Mouse (Mus musculus) layer of hippocampus, adult 8-10 months (tissue): Measurements from ENCODE around the gene Tarbp1. TPM values are rescaled to one million over a fixed set of nuclear protein-coding genes. Genes with fewer than 3 reads are reported as not detected.
A peak's percentile ranks its signal among the peaks of the same experiment; 100 is the strongest.

Experiments
- DNase-seq, 2 experiments: peaks; one replicate each; pipeline ENCODE4 v3.0.0; 2022; ENCODE audit warnings: low spot score in 2 of 2
- total RNA-seq, 4 experiments: library from RNA; stranded (reverse); gene quantifications; 2 replicates each; pipeline ENCODE4 v1.2.4; 2022

The Tarbp1 gene
- total RNA-seq: 1 to 10 TPM; 4.5 to 5.5 (median 5.2) TPM

GRCm38 (mm10) chr8:126474299-126475187 lies at the start of gene Tarbp1:
Gene Tarbp1, minus strand, starts transcription at chr8:126475065.
- DNase-seq: peak; percentile 84 to 90

GRCm38 (mm10) chr8:126524233-126524985 lies 49.5 kb upstream of the Tarbp1 start:
- DNase-seq: peak; percentile 79 to 87

GRCm38 (mm10) chr8:126523060-126523574 lies 48.3 kb upstream of the Tarbp1 start:
- no peak for DNase-seq

GRCm38 (mm10) chr8:126519447-126519975 lies 44.6 kb upstream of the Tarbp1 start:
- DNase-seq: no peak

- peak; percentile 96 to 98 for DNase-seq
Measured at GRCm38 (mm10) chr8:126516620-126517577, 42.0 kb upstream of the Tarbp1 start.

GRCm38 (mm10) chr8:126514011-126514964 lies 39.4 kb upstream of the Tarbp1 start:
- no peak for DNase-seq

- no peak for DNase-seq
Measured at GRCm38 (mm10) chr8:126510866-126511265, 36.0 kb upstream of the Tarbp1 start.

GRCm38 (mm10) chr8:126509635-126510034 lies 34.8 kb upstream of the Tarbp1 start:
- no peak for DNase-seq

- DNase-seq: no peak
Measured at GRCm38 (mm10) chr8:126508871-126509586, 34.2 kb upstream of the Tarbp1 start.

- DNase-seq: no peak
Measured at GRCm38 (mm10) chr8:126508221-126508620, 33.4 kb upstream of the Tarbp1 start.

GRCm38 (mm10) chr8:126504492-126505182 lies 29.8 kb upstream of the Tarbp1 start:
- no peak for DNase-seq

- no peak for DNase-seq
Measured at GRCm38 (mm10) chr8:126502722-126503121, 27.9 kb upstream of the Tarbp1 start.

GRCm38 (mm10) chr8:126499371-126499770 lies 24.5 kb upstream of the Tarbp1 start:
- no peak for DNase-seq

- no peak for DNase-seq
Measured at GRCm38 (mm10) chr8:126498465-126498864, 23.6 kb upstream of the Tarbp1 start.

GRCm38 (mm10) chr8:126497541-126498428 lies 22.9 kb upstream of the Tarbp1 start:
- DNase-seq: peak; percentile 93 to 95

- no peak for DNase-seq
Measured at GRCm38 (mm10) chr8:126496915-126497314, 22.1 kb upstream of the Tarbp1 start.

GRCm38 (mm10) chr8:126495461-126495860 lies 20.6 kb upstream of the Tarbp1 start:
- DNase-seq: no peak
